Mouse (Mus musculus) myocyte (in vitro differentiated cells): ENCODE results near the gene Cd8a. TPM values are rescaled to one million over a fixed set of nuclear protein-coding genes. Genes with fewer than 3 reads are reported as not detected.

Experiments used
- H3K27me3 ChIP-seq: one replicate; pipeline ENCODE4 v1.6.1; 2011; ENCODE audit not compliant: control insufficient read depth, insufficient read depth, insufficient read length
- H3K36me3 ChIP-seq: one replicate; pipeline ENCODE4 v1.6.1; 2011; ENCODE audit not compliant: control insufficient read depth, insufficient read depth
- H3K4me2 ChIP-seq: one replicate; pipeline ENCODE4 v1.6.1; 2011; ENCODE audit warnings: low read depth, control low read depth
- H3K4me3 ChIP-seq: one replicate; pipeline ENCODE4 v1.5.1; 2011; ENCODE audit warnings: mild to moderate bottlenecking, control low read depth, moderate library complexity
- H3K79me2 ChIP-seq: one replicate; pipeline ENCODE4 v1.6.1; 2011; ENCODE audit not compliant: control insufficient read depth, insufficient read depth
- H3ac ChIP-seq: one replicate; pipeline ENCODE4 v1.6.1; 2011; ENCODE audit not compliant: control insufficient read depth, insufficient read length
- CEBPB ChIP-seq: IDR thresholded peaks from 2 replicates; pipeline ENCODE4 v1.6.1; 2011; ENCODE audit warnings: mild to moderate bottlenecking, moderate library complexity; ENCODE audit not compliant: poor library complexity, insufficient read depth, severe bottlenecking
- E2F4 ChIP-seq: IDR thresholded peaks from one replicate; pipeline ENCODE4 v1.6.1; 2011; ENCODE audit warnings: mild to moderate bottlenecking, control low read depth, moderate library complexity; ENCODE audit not compliant: insufficient read depth
- MAX ChIP-seq: IDR thresholded peaks from one replicate; pipeline ENCODE4 v1.6.1; 2011; ENCODE audit warnings: low read depth, mild to moderate bottlenecking, control low read depth
- MYOD1 ChIP-seq, 3 experiments: IDR thresholded peaks; one replicate each; pipeline ENCODE4 v1.6.1; 2011; ENCODE audit warnings: control low read depth in 2 of 3, low read depth in 2 of 3, mild to moderate bottlenecking in 2 of 3, moderate library complexity in 1 of 3; ENCODE audit not compliant: insufficient read length in 2 of 3, control insufficient read depth in 1 of 3
- MYOG ChIP-seq, 3 experiments: IDR thresholded peaks; one replicate each; pipeline ENCODE4 v1.6.1; 2011; ENCODE audit warnings: control low read depth in 2 of 3, low read depth in 2 of 3, mild to moderate bottlenecking in 2 of 3; ENCODE audit not compliant: insufficient read length in 2 of 3, control insufficient read depth in 1 of 3, insufficient read depth in 1 of 3
- POLR2A ChIP-seq: IDR thresholded peaks from one replicate; pipeline ENCODE4 v1.6.1; 2011; ENCODE audit warnings: low read depth, mild to moderate bottlenecking, control low read depth, moderate library complexity; ENCODE audit not compliant: insufficient read length
- POLR2AphosphoS2 ChIP-seq: IDR thresholded peaks from one replicate; pipeline ENCODE4 v1.6.1; 2011; ENCODE audit warnings: low read depth, control low read depth; ENCODE audit not compliant: insufficient read length
- REST ChIP-seq: IDR thresholded peaks from one replicate; pipeline ENCODE4 v1.6.1; 2011; ENCODE audit warnings: mild to moderate bottlenecking, control low read depth, moderate library complexity; ENCODE audit not compliant: insufficient read depth, insufficient read length
- SRF ChIP-seq: IDR thresholded peaks from one replicate; pipeline ENCODE4 v1.6.1; 2011; ENCODE audit warnings: low read depth; ENCODE audit not compliant: control insufficient read depth, insufficient read length
- TCF12 ChIP-seq: IDR thresholded peaks from one replicate; pipeline ENCODE4 v1.6.1; 2011; ENCODE audit warnings: mild to moderate bottlenecking, control low read depth; ENCODE audit not compliant: poor library complexity, insufficient read depth, severe bottlenecking
- TCF3 ChIP-seq: IDR thresholded peaks from one replicate; pipeline ENCODE4 v1.6.1; 2011; ENCODE audit warnings: low read depth, control low read depth; ENCODE audit not compliant: insufficient read length
- USF1 ChIP-seq: IDR thresholded peaks from one replicate; pipeline ENCODE4 v1.6.1; 2011; ENCODE audit warnings: low read depth, mild to moderate bottlenecking, control low read depth, moderate library complexity
- polyA plus RNA-seq: library from polyadenylated mRNA; unstranded; fragments of >200 nt; fragmentation: generic; extraction: Trizol; gene quantifications from one replicate; pipeline ENCODE4 v1.2.1, GENCODE M21; 2012; ENCODE audit warnings: missing spikeins

Gene Cd8a
- polyA plus RNA-seq, 1 experiment = not detected

DNA sequence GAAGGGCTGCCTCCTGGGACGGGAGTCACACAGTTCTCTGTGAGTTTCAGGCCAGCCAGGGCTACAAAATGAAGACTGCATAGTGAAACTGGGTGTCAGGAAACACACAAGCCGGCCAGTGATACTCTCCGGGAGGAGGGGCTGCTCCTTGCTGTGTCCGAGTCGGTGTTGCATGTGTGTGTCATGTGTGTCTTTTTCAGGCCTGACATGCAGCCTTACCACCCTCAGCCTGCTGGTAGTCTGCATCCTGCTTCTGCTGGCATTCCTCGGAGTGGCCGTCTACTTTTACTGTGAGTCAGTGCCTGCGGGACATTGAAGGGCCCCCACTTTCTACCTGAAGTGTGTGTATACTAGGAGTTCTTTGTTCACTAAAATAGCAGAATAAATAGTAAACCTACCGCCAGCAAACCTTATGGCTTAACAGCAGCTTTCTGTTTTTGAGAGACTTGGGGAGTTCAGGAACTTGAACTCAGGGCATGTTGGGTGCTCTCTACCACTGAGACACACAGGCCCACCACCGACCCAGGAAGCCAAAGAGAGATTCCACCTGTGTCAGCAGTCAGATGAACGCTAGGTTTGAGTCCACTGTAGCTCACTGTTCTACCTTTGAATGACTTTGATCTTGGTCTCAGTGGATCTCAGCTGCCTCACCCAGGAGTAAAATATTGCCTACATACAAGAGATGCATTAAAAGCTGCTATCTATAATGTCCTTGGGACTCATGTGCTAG is 40.8 kb upstream of the Cd8a start:
- Histone ChIP-seq H3K27me3 (peaks cover 35% of the 10 kb centered on the region), H3ac (no peak overlapping the region), H3K4me2 (no peak overlapping the region), H3K36me3 (no peaks in the 10 kb centered on the region), H3K79me2 (no peaks in the 10 kb centered on the region), H3K4me3 (no peak overlapping the region)
- TF ChIP-seq MAX = no peak
- no peak for TF ChIP-seq TCF3
- no peak for TF ChIP-seq USF1
- no peak for TF ChIP-seq CEBPB
- no peak for TF ChIP-seq MYOD1 (IDR thresholded peaks at IDR 0.05; ENCODE audit: control insufficient read depth in 1 of 3, insufficient read length in 2 of 3, low read depth in 2 of 3)
- no peak for TF ChIP-seq E2F4

DNA sequence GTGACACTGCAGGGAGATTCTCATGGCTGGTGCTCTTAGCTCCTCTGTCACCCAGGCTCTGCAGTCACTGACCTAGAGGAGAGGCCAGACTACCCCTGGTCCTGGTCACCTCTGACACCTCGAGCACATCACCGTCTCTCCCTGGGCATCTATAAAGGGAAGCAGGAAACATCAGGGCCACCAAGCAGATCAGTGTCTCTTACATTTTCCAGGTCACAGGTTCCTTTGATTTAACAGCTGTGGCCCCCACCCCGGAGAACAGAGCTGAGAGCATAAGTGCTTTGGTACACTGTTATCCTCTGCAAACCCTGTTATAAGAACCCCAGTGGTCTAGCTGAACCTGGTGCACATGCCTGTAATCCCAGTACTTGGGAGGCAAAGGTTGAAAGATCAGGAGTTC is 40.2 kb upstream of the Cd8a start:
- Histone ChIP-seq H3K36me3 (no peaks in the 10 kb centered on the region), H3K27me3 (peaks cover 35% of the 10 kb centered on the region), H3ac (no peak overlapping the region), H3K4me3 (no peak overlapping the region), H3K79me2 (no peaks in the 10 kb centered on the region), H3K4me2 (no peak overlapping the region)
- no peak for TF ChIP-seq MAX
- TF ChIP-seq MYOD1 (IDR thresholded peaks at IDR 0.05; ENCODE audit: control insufficient read depth in 1 of 3, insufficient read length in 2 of 3, low read depth in 2 of 3) = no peak
- no peak for TF ChIP-seq POLR2A
- no peak for TF ChIP-seq USF1
- no peak for TF ChIP-seq MYOG (IDR thresholded peaks at IDR 0.05; ENCODE audit: control insufficient read depth in 1 of 3, insufficient read depth in 1 of 3, insufficient read length in 2 of 3, low read depth in 2 of 3)
- TF ChIP-seq E2F4 = no peak
- no peak for TF ChIP-seq REST
- TF ChIP-seq SRF = no peak
- TF ChIP-seq TCF3 = no peak
- no peak for TF ChIP-seq CEBPB
- no peak for TF ChIP-seq TCF12
- no peak for TF ChIP-seq POLR2AphosphoS2

DNA sequence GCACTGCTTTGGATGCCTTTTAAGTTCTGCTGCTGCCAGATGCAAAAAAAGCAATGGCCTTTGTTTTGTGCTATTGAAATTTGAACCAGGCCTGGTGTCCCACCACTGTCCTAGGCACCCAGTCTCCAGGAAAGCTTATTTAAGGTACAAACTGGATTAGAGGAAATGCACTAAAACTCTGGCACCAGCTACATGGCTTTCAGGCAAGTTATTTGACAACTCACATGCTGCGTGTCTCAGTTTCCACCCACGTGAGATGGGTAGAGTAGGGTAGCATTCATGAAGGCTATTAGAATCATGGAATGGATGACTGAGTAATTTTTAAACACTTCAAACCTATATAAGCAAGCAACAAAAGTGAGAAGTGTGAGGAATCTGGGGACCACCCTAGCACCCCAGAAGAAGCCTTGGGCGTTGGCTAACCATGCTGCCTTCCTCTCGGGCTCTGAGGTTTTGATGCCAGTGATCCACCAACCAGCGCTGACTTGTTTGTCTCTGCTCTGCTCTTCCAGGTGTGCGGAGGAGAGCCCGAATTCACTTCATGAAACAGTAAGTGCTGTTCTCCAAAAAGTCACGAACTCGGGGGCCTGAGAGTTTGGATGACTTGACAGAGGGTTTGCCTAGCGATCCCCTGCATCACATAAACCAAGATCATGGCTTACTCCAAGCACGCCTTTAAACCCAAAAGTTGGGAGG is 39.5 kb upstream of the Cd8a start:
- Histone ChIP-seq H3K36me3 (no peaks in the 10 kb centered on the region), H3K27me3 (peaks cover 31% of the 10 kb centered on the region), H3K4me3 (no peak overlapping the region), H3K4me2 (no peak overlapping the region), H3K79me2 (no peaks in the 10 kb centered on the region), H3ac (no peak overlapping the region)
- no peak for TF ChIP-seq CEBPB
- TF ChIP-seq REST = no peak
- TF ChIP-seq TCF12 = no peak
- no peak for TF ChIP-seq MYOG (IDR thresholded peaks at IDR 0.05; ENCODE audit: control insufficient read depth in 1 of 3, insufficient read depth in 1 of 3, insufficient read length in 2 of 3, low read depth in 2 of 3)
- TF ChIP-seq TCF3 = no peak
- no peak for TF ChIP-seq POLR2AphosphoS2
- no peak for TF ChIP-seq USF1
- no peak for TF ChIP-seq E2F4
- TF ChIP-seq POLR2A = no peak
- TF ChIP-seq MAX = no peak
- TF ChIP-seq SRF = no peak
- TF ChIP-seq MYOD1 (IDR thresholded peaks at IDR 0.05; ENCODE audit: control insufficient read depth in 1 of 3, insufficient read length in 2 of 3, low read depth in 2 of 3) = no peak

GRCm38 (mm10) chr6:71337666-71338065 is 35.6 kb upstream of the Cd8a start:
- no peak overlapping the region for H3K4me3 ChIP-seq
- TF ChIP-seq TCF3 = no peak
- no peak for TF ChIP-seq REST
- TF ChIP-seq E2F4 = no peak
- no peak for TF ChIP-seq MAX
- TF ChIP-seq CEBPB = no peak
- TF ChIP-seq MYOG (IDR thresholded peaks at IDR 0.05; ENCODE audit: control insufficient read depth in 1 of 3, insufficient read depth in 1 of 3, insufficient read length in 2 of 3, low read depth in 2 of 3) = no peak
- no peak for TF ChIP-seq SRF
- no peak for TF ChIP-seq POLR2A
- no peak for TF ChIP-seq POLR2AphosphoS2
- TF ChIP-seq TCF12 = no peak
- no peak for TF ChIP-seq MYOD1 (IDR thresholded peaks at IDR 0.05; ENCODE audit: control insufficient read depth in 1 of 3, insufficient read length in 2 of 3, low read depth in 2 of 3)
- TF ChIP-seq USF1 = no peak
- H3K27me3 ChIP-seq = peaks cover 31% of the 10 kb centered on the region
- H3ac ChIP-seq = no peak overlapping the region
- no peaks in the 10 kb centered on the region for H3K36me3 ChIP-seq
- H3K79me2 ChIP-seq = no peaks in the 10 kb centered on the region
- H3K4me2 ChIP-seq = no peak overlapping the region
